Mouse (Mus musculus) T-helper 17 cell (primary cell): ENCODE data around the gene Ebf1.

Experiments
- in situ Hi-C, 2 experiments: fragments of 300-600 bp; cut with MboI, MseI; formaldehyde crosslinking; loops; 1 replicate in 1 of 2; 2 replicates in 1 of 2; pipeline ENCODE4 v1.15.1; 2025; ENCODE audit warnings: high pct_unique_total_duplicates in 2 of 2

Ebf1 gene

GRCm38 (mm10) chr11:44887691-44888090 lies 270.6 kb downstream of the Ebf1 start:
- in situ Hi-C loops: no loop called here

- in situ Hi-C loops: no loop called here
Measured at GRCm38 (mm10) chr11:44888390-44888789, 271.3 kb downstream of the Ebf1 start.

GRCm38 (mm10) chr11:44892814-44893521 lies 275.9 kb downstream of the Ebf1 start:
- in situ Hi-C loops: loop anchor here in 1 of 2 experiments (5.0 kb wide), 1 partner anchor 104 kb away; no protein-coding TSS in a partner anchor

GRCm38 (mm10) chr11:44893986-44894385 lies 276.9 kb downstream of the Ebf1 start:
- in situ Hi-C loops: loop anchor here in 1 of 2 experiments (5.0 kb wide), 1 partner anchor 103 kb away; no protein-coding TSS in a partner anchor

- in situ Hi-C loops: loop anchor here in 1 of 2 experiments (5.0 kb wide), 1 partner anchor 103 kb away; no protein-coding TSS in a partner anchor
Measured at GRCm38 (mm10) chr11:44894798-44895197, 277.7 kb downstream of the Ebf1 start.

GRCm38 (mm10) chr11:44895893-44896292 lies 278.8 kb downstream of the Ebf1 start:
- in situ Hi-C loops: no loop called here

- in situ Hi-C loops: no loop called here
Measured at GRCm38 (mm10) chr11:44897140-44897665, 280.1 kb downstream of the Ebf1 start.

- in situ Hi-C loops: no loop called here
Measured at GRCm38 (mm10) chr11:44899554-44899953, 282.4 kb downstream of the Ebf1 start.

GRCm38 (mm10) chr11:44899965-44900364 lies 282.8 kb downstream of the Ebf1 start:
- in situ Hi-C loops: no loop called here

GRCm38 (mm10) chr11:44900496-44900895 lies 283.4 kb downstream of the Ebf1 start:
- in situ Hi-C loops: no loop called here

GRCm38 (mm10) chr11:44901715-44902114 lies 284.6 kb downstream of the Ebf1 start:
- in situ Hi-C loops: no loop called here

- in situ Hi-C loops: no loop called here
Measured at GRCm38 (mm10) chr11:44902165-44902564, 285.0 kb downstream of the Ebf1 start.

- in situ Hi-C loops: no loop called here
Measured at GRCm38 (mm10) chr11:44904121-44904520, 287.0 kb downstream of the Ebf1 start.

GRCm38 (mm10) chr11:44906456-44906855 lies 289.3 kb downstream of the Ebf1 start:
- in situ Hi-C loops: no loop called here

- in situ Hi-C loops: no loop called here
Measured at GRCm38 (mm10) chr11:44911765-44912164, 294.6 kb downstream of the Ebf1 start.

- in situ Hi-C loops: no loop called here
Measured at GRCm38 (mm10) chr11:44913806-44914205, 296.7 kb downstream of the Ebf1 start.

- in situ Hi-C loops: no loop called here
Measured at GRCm38 (mm10) chr11:44917059-44917458, 299.9 kb downstream of the Ebf1 start.

- in situ Hi-C loops: no loop called here
Measured at GRCm38 (mm10) chr11:44923138-44923537, 306.0 kb downstream of the Ebf1 start.

GRCm38 (mm10) chr11:44923868-44924508 lies 306.9 kb downstream of the Ebf1 start:
- in situ Hi-C loops: no loop called here

- in situ Hi-C loops: no loop called here
Measured at GRCm38 (mm10) chr11:44924896-44925295, 307.8 kb downstream of the Ebf1 start.

- in situ Hi-C loops: no loop called here
Measured at GRCm38 (mm10) chr11:44925806-44926525, 308.8 kb downstream of the Ebf1 start.

- in situ Hi-C loops: no loop called here
Measured at GRCm38 (mm10) chr11:44928403-44928802, 311.3 kb downstream of the Ebf1 start.
